Mouse (Mus musculus) liver, embryonic 14.5 days (tissue): ENCODE measurements around the gene Usp42.

Source experiments
- CTCF ChIP-seq: IDR thresholded peaks from 2 replicates; pipeline ENCODE4 v1.5.1; 2016; ENCODE audit warnings: antibody characterized with exemption, low read depth, control low read depth
- EP300 ChIP-seq: IDR thresholded peaks from 2 replicates; pipeline ENCODE4 v1.6.1; 2016; ENCODE audit warnings: antibody characterized with exemption, low read depth

- TF ChIP-seq EP300 (no peak), CTCF (peak; percentile 52)
These were observed 35.8 kb downstream of the Usp42 start for GRCm38 (mm10) chr5:143696323-143696722.
